Mouse (Mus musculus) gastrocnemius, postnatal 10 days (tissue): ENCODE data around the gene Myrip. TPM values are rescaled to one million over a fixed set of nuclear protein-coding genes. Genes with fewer than 3 reads are reported as not detected.
A peak's percentile ranks its signal among the peaks of the same experiment; 100 is the strongest.

Experiments
- DNase-seq: peaks from one replicate; pipeline ENCODE4 v3.0.0; 2021; ENCODE audit warnings: mixed read lengths
- total RNA-seq, 2 experiments: library from RNA; stranded (reverse); gene quantifications; 2 replicates each; pipeline ENCODE4 v1.2.3; 2021

The Myrip gene
- total RNA-seq, 2 experiments from 2014 or later: 0.54 to 1.5 TPM

DNA sequence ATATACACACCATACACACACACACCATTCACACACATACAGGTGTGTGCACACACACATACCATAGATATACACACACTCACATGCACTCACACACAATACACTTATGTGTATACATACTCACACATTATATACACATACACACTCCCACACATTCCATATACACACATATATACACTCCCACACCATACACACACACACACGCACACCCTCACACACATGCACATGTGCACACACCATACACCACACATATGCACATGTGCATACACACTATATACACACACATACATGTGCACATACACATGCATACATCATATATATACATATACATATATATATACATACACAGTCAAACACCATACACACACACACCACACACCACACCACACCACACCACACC lies 169.1 kb downstream of the Myrip start:
- no peak for DNase-seq

DNA sequence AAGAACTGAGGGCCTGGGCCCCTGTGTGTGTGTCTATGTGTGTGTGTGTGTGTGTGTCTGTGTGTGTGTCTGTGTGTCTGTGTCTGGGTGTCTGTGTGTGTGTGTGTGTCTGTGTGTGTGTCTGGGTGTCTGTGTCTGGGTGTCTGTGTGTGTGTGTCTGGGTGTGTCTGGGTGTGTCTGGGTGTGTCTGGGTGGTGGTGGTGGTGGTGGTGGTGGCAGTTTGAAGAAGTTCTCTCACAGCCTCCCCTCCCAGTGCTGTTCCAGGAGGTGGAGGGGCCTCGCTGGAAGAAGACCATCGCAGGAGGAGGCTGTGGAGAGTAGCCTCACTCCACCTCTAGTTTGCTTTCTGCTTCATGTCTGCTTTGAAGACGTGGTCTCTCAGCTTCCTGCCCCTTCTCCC lies 180.3 kb downstream of the Myrip start:
- DNase-seq: no peak

DNA sequence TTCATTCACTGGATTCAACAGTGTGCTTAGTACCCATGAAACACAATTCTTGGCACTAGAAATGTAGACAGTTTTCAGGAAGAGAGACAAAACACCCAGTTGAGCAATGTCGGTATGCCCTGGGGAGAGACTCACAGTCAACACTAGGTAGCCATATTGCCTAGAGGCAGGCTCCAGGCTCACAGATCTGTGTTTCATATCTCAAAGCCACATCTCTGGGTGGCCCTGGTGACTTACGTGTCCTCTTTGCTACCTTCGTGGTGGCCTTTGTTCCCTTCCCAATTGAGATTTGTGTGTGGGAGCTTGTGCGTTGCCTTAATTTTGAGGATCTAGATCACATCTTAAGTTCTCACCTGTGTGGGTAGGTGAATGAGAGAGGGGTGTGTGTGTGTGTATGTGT lies 181.1 kb downstream of the Myrip start:
- DNase-seq: no peak

DNA sequence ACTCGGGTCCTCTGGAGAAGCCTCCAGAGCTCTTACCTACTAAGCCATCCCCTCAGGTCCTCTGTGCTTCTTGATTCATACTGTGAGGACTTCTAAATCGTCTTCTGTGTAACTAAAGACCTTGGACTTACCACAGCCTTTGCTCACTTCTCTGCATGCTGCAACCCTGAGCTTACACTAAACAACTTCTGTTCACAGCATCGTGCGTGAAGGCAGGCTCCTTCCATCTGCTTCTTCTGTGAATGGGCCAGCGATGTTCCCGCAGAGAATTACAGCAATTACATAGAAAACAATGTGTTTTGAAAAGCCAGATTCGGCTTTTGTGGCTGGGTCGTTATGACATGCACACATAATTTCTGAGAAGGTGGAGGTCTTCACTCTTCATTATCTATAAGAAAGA lies 181.8 kb downstream of the Myrip start:
- no peak for DNase-seq

DNA sequence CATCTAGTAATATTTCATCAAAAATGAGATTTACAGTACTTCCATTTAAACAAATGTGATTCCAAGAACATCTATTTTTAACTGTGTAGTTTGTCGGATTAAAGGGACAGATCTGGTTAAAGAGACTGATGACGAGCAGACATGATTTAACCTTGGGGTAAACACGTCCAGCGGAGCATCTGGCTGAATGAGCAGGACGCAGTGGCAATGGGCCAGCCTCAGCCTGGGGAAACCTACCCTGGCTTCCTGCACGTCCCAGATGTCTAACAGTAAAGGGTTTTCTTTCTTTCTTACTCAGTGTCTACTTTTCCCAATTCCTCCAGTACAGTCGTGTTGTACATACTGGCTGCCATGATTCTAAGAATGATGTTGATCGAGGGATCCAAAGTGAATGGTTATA lies 185.8 kb downstream of the Myrip start:
- peak; percentile 40 for DNase-seq

DNA sequence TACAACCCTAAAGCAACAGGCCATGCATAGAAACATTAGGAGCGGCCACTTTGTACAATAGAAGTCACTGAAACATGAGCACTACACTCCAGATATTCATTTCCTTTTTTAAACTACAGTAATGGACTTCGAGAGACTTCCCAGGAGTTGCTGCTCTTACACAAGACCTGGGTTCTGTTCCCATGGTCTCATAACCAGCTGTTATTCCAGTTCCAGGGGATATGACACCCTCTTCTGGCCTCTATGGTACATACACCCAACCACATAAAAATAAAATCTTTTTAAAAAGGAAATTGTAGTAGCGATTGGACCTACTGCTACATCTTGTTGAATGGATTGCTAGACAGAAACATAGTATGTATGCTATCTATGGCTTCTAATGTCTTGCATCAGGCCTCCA lies 190.2 kb downstream of the Myrip start:
- DNase-seq: no peak

DNA sequence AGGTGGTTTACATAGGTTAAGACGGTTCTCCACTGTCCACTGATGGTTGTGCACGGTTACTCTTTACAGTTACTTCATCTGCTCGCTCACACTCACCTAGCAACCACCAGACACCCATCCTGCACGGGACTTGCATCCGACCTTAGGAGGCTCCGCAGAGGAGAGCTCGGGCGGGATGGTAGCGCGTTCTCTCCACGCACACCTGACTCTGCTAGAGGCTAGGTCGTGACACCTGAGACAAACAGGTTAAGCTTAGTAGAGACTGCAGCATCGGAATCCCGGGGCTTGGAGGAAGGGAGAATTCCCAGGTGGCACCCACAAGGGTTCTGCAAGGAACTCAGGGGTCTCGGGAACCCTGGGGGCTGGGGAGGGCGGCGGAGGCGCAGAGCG lies 190.7 kb downstream of the Myrip start, which contains the start of gene Eif1b:
Gene Eif1b, plus strand, starts transcription at position 223 of the 390 bp plus-strand sequence.
- no peak for DNase-seq

DNA sequence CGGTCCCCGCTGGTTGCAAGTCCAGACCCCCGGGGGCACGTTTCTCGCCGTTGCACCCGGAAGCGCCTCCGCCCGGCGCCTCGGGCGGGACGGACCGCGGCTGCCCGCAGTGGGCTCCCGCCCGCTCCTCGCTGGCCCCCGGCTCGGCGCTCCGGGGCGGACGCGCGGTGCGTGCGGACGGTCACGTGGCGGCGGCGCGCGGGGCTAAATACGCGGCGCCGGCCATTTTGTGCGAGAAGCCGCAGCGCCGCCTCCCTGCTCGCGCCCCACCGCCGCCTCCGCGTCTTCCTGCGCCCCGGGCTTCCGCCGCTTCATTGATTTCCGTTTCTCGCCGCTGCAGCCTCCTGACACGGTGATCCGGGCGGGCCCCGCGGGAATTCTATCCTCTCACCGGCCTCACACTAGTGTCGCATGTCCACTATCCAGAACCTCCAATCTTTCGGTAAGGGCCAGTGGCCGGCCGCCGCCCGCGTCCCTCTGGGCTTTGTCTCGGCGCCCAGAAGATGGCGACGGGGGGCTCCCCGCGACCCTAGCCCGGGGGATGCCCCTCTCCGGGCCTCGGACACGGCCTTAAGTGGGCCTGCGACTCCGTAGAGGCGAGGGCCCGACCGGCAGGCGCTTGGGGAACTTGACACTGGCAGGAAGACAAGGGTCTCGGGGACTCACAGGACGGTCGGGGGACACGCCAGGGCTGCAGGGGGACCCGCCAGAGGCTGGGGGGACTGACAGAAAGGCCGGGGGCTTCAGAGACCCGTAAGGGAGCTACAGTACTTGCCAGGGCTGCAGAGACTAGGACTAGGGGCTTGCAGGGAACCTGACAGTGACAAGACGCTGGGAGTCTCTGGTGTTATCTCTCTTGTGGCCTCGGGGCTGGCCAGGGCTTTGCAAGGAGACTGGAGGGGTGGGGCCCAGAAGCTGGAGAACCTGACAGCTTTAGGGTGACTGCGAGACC lies 191.4 kb downstream of the Myrip start:
- peak; percentile 82 for DNase-seq

DNA sequence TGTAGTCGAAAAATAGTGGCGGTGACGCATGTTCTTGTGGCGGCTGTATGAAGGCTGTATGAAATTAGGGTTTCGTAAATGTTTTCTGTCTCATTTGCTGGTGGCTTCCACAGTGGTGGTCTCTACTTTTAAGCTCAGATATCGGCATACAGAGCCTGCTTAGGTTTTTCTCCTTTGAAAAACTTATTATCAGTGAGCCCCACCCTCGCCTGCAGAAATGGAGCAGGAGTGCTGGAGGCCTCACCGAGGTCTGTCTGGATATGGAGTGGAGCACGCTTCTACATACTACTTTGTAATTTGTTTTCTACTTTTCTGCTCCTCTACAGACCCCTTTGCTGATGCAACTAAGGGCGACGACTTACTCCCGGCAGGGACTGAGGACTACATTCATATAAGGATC lies 192.5 kb downstream of the Myrip start:
- DNase-seq: no peak

DNA sequence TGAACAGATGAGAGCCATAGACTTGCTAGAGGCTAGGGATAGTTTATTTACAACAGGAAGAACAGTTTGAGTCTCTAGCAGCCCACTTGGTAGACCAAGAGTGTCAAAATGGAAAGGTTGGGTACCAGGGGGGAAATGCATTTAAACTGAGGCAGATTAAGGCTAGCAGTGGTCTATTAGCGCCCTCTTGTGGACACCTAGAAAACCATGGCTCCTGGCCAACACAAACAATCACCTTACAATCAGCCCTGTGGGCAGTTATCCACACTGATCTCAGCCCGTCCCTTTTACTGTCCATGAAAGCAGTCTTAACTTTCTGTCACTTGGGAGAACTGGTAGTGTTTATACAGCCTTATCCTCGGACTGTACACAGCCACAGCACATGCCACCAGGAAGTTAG lies 195.4 kb downstream of the Myrip start:
- DNase-seq: peak; percentile 55

DNA sequence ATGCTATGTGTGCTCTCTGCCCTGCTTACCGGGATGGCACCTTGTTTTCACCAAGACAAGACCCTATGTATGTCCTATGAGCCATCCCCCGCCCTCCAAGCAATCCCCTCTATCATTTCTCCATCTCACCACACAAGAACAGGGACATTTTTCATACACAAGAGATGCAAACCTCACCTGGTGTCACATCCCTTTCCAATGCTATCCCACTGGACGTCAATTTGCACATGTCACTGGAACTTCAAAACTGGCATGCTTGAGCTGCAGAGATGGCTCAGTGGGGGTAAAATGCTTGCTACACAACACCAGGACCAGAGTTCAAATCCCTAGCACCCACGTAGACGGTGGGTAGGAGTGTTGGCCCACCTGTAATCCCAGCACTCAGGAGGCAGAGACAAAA lies 196.7 kb downstream of the Myrip start:
- DNase-seq: no peak

DNA sequence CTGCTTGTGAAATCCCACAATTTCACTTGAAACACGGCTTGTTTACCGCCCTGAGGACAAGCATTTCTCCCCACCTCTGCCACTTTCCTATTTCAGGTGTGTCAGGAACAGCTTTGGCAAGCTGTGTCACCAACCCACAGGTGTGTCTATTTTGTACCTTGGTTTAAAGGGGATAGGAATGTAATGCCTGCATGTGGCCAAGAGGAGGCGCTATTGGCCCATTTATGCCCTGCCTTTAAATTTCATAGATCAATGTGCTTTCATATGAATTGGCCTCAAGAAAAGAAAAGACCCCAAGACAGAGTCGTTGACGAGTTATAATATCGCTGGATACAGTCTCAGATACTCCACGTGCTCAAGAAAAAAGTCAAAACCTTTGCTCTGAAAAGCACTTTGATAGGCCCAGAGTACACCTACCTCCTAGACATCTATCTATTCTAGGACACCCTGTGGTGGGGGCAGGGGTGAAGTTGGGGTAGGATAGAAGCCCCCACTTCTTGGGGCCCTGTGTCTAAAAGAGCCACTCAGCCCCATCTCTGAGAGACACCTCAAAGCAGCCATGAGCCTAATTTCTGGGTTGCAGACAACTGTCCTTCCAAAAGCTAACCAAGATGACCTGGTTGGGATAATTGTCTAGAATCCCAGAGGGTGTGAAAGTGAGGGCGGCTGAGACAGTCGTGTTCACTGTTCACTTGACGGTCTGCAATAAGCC lies 200.0 kb downstream of the Myrip start:
- no peak for DNase-seq

DNA sequence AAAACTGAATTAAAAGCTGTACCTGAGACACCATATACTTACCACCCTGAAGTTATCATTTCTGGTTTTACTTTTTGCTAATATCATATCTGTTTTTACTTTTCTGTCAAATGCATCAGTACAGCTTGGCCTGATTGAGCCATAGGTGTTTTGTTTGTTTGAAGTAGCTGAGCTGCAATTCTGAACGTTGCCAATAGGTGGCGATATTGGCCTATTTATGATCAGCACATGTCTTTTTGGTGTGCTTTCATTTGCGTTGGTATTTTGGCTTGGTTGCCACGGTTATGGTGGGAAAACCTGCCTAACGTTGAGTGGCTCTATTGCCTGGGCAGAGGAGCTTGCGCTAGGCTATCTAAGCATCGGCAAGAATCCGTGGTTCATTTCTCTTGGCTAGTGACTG lies 200.7 kb downstream of the Myrip start:
- peak; percentile 76 for DNase-seq

DNA sequence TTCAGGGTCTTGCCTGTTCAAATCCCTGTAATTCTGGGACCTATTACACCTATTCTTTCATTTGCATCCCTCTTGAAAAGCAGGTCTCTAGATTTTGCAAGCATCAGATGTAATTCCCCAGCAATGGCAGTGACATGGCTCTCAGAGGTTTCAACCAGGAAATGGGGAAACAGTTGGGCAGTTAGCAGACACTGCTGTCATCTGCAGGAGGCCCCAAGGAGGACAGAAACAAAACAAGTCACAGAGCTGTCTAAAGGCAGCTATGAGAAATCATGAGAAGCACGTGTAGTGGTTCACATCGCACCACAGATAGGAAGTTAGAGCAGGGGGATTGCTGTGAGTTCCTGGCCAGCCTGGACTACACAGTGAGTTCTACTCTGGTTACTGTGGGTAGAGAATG lies 203.1 kb downstream of the Myrip start:
- DNase-seq: no peak

DNA sequence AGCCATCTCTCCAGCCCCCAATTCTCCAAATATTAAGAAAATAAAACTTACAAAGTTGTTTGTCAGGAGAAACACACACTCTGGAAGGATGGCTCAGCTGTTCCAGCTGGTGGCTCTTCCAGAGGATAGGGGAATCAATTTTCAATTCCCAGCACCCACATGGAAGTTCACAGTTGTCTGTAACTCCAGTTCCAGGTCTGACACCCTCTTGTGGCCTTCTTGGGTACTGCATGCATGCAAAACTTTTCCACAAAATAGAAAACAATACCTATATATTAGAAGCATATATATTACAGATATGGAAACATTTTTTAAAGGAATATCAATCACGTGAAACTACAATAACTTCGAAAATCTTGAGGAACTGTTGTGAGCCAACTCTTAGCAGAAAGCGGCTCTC lies 210.5 kb downstream of the Myrip start:
- peak; percentile 39 for DNase-seq

DNA sequence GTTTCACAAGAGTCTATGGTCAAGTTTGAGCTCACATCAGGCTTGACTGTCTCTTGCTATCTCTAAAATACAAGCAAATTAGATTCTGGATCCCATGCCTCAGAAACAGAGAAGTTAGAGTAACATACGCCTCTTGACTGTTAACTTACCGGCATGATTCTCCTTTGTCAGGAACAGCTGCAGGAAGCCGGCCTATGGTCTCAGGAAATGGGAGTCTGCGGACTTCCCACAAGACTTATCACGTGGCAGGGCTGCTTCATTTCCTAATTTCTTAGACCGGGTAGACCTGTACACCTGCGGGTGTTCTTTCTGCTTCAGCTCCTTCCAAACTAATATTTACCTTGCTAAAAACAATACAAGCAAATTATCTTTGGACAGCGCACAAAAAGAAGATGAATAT lies 215.4 kb downstream of the Myrip start:
- no peak for DNase-seq

DNA sequence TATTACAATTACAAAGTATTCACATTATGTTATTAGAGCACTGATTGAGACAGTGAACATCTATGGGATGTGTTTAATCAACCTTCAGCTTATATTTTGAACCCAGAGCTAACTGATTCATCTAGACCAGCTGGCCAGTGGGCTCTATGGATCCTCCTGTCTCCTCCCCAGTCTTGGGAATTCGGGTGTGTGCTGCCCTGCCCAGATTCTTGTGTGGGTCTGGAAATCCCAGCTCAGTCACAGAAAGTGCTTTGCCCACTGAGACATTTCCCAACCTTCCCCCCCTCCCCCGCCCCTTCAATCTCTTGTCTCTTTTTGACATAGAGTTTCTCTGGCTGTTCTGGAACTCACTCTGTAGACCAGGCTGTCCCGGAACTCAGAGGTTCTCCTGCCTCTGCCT lies 217.6 kb downstream of the Myrip start:
- DNase-seq: no peak

DNA sequence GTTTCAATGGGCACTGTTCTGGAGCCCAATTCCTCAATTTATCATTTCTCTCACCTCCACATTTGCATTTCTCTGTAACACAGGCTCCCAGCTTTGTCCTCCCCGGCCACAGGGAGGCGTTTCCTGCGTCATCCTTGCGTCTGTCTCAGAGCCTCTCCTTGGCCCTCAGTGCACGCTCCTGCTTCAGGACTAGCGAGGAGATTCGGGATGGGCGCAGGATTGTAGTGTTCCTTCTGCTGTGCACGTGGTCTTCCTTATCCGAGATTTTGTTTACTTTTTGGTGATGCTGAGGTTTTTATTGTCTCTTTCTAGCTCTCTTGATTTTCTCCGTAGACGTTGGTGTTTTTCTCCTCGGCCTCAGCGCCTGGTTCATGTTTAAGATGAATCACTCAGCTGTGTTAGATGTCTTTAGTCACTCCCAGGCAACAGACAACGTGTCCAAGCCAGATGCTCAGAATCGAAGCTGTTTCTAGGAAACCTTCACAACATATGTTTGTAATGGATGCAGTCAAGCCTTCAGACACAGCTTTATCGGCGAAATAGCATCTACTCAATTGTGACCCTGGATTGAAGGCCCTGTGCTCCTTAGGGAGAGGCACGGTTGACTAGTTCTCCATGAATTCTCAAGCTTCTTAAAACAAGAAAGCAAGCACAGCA lies 218.3 kb downstream of the Myrip start:
- no peak for DNase-seq

DNA sequence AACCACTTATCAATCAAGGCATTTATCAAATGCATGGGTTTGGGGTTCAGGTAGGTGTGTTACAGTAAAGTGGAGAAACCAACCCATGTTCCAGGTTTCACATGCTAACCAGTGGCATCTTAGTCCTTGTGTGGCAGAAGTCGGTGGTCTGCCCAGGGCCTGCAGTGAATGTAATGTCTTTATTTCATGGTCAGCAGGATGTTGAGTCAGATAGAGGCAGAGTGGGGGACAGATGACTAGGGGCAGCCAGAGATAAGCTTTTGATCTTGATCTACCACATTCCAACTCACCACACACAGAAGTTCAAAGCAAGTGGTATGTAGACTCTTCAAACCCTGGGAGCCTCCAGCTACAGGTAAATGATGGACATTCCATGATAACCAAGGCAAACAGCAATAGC lies 219.8 kb downstream of the Myrip start:
- DNase-seq: no peak
